Mouse (Mus musculus) adrenal gland (tissue): ENCODE measurements around the gene Ndufa8.

Experiments used
- intact Hi-C: fragments of 180-260 bp; cut with DNase I; formaldehyde crosslinking; loops from one replicate; pipeline ENCODE4 v1.15.1; 2025
- long read RNA-seq, 2 experiments: library from polyadenylated mRNA; unstranded; transcript quantifications; one replicate each; pipeline ENCODE4 v2.0.0; 2020; ENCODE audit warnings: borderline replicate concordance in 1 of 2; ENCODE audit not compliant: insufficient replicate concordance in 1 of 2

Gene Ndufa8
- long read RNA-seq, experiment 1, transcript Ndufa8-201 (4 exons, 861 nt), result major isoform, 92 of 93 reads
- long read RNA-seq, experiment 1, partial matches to known transcripts, result 1 of 93 reads
- long read RNA-seq, experiment 1, other reads (novel, unspliced or antisense), result 0 of 93 reads
- long read RNA-seq, experiment 2, transcript Ndufa8-201 (4 exons, 861 nt), result major isoform, 121 of 125 reads
- long read RNA-seq, experiment 2, partial matches to known transcripts, result 1 of 125 reads
- long read RNA-seq, experiment 2, other reads (novel, unspliced or antisense), result 3 of 125 reads

DNA sequence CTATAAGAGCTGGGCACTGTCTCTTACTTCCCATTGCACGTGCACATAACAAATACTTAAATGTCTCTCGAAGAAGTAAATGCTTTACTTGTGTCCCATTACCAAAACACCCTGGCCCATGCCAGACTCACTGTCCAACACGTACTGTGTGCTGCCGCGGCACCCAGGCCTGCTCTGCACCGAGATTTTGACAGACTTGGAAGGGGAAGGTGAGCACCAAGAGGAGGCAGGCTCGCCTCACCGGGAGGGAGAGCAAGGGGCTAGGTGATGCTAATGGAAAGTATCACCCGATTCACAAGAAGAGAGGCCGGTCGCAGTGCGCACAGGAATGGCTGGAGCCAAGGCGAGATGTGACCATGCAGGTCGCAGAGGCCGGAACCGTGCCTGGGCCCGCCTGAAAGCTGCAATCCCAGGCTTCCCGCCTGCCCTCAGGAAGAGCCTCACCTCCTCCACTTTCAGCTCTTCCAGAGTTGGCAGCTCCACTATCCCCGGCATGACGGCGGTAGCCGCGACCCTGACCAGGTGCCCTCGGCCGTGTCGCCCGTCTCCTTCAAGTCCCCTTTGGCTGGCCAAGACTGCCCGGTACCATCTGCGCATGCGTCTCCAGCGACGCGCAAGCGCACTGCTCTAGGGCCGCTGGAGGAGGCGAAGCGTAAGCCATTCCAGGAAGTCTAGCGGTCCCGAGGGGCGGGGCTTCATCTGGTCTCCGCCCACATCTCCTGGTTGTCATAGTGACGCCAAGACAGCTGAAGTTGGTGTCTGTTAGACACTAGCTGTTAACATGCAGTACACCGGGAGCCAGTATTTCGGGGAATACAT is at the start of gene Ndufa8, which contains the start of gene Morn5:
Gene Ndufa8, minus strand, starts transcription at position 659 of the 819 bp plus-strand sequence.
Gene Morn5, plus strand, starts transcription at position 711 of the 819 bp plus-strand sequence.
- intact Hi-C loops, result no loop called here

- intact Hi-C loops, result no loop called here
These were observed 48.8 kb upstream of the Ndufa8 start for GRCm38 (mm10) chr2:36098021-36098420.

DNA sequence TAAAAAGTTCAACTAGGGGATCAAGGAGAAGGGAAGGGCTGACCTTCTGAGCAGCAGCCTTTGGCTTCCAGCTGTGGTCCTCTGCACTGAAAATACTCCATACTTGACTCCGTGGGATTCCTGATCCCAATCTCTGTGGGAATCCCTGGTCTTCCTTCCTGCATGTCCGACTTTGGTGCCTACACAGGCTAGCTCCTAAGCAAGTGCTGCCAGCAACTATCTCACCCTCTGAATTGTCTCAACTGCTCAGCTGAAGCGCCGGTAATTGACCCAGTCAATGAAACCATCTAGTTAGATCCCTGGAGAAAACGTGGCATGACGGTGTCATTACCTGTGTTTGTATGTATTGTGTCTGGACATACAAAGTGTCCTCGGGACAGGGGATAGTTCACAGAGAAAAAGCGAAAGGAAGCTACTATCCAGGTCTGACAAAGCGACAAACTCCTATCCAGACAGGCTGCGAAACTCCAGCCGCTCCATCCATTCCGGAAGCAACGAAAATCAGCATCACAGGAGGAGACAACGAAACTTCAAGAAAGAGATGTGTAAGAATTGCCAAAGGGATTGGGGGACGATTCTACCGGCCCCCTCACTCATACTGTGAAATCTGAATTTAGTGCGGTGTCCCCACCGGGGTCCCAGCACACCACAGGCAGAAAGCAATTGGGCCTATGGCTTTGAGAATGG is 48.1 kb upstream of the Ndufa8 start:
- intact Hi-C loops, result no loop called here

DNA sequence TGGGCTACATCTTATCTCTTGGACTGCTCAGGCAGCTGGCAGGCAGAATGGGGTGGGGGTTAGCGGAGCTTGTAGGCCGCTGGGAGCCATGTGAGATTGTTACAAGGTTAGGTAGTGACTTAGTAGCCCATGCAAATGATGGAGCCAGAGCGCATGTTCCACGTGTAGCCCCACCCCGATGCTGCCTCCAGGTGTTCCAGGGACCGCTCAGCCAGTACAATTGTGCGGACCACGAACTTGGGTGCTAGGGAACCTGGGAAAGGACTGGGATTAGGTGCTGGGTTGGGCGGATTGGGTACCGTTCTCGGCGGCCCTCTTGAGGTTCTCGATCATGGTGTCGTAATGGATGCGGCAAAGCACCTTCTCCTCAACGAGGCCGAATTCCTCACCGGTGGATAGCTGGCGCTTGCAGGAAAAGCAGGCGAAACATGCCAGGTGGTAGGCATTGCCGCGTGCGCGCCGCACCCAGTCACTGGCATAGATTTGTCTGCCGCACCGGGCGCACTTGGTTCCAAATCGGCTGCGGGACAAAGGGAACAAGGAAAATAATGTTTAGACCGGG is 44.8 kb upstream of the Ndufa8 start:
- intact Hi-C loops, result no loop called here

GRCm38 (mm10) chr2:36093301-36093700 is 44.1 kb upstream of the Ndufa8 start:
- intact Hi-C loops, result no loop called here

DNA sequence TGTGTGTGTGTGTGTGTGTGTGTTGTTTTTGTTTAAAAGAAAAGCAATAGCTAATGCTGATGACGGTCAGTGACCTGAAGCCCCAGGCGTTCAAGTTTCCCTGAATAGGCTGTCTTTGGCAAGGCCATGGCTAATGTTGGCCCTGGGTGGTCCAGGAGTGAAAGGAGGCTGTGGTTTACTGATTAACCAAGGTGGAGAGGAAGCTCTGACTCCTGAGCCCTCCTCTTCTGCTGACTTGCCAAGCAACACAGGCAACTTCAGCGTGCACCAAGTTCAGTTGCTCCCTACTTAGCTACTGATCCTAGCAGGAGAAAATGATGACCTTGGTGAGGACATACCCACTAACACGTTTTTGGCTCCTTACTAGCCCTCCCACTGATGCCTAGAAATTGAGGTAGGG is 43.5 kb upstream of the Ndufa8 start:
- intact Hi-C loops, result no loop called here

GRCm38 (mm10) chr2:36090853-36091741 is 41.9 kb upstream of the Ndufa8 start:
- intact Hi-C loops, result no loop called here

- intact Hi-C loops, result no loop called here
These were observed 40.0 kb upstream of the Ndufa8 start for GRCm38 (mm10) chr2:36089190-36089589.

DNA sequence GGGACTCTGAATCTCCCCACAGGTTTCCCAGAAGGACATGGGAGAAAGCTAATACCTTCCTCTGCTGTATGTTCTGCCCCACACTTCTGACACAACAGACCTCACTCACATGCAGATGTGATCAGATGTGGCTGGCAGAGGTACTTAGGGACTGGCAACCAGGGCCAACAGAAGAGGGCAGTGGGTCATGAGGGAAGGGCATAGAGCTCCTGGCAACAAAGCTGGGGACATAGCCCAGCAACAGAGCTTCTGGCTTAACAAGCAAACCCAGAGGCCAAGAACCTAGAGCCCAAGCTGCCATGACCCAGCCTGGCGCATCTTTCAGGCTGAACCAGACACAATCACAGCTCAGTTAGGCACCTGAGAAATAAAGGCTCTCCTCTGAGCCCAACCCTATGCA is 35.8 kb upstream of the Ndufa8 start:
- intact Hi-C loops, result no loop called here

DNA sequence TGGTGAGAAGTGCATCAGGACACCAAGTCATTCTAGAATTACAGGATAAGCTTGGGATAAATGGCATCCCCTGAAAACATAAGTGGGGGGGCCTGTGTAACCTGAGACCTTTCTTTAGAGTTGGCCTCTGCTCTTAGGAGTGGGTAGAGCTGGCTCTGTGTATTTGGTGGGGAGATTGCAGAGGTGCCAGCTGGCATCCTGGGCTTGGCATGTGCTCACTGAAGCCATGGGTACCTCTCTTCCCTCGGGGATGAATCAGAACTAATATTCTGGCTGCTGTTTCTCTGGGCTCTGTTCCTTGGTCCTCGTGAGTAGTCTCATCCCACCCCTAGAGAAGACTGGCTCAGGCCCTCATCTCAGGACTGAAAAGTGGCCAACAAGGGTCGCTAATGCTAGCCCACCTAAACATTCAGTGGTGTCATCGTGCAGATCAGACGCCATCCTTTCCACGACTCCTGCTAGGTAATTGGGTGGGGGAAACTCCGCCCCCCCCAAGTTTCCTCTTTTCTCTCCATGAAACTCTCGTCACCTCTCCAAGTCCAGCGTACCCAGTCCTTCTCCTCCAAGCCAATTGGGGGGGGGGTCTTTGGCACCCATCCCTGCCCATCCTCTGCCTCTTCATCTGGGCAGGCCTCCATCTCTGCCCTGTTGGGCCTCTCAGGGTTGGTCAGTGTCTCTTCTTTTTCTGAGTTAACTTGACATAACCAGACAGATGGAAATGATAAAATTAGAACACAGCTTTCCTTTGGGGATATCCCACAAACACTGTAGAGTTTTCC is 33.8 kb upstream of the Ndufa8 start:
- intact Hi-C loops, result no loop called here

DNA sequence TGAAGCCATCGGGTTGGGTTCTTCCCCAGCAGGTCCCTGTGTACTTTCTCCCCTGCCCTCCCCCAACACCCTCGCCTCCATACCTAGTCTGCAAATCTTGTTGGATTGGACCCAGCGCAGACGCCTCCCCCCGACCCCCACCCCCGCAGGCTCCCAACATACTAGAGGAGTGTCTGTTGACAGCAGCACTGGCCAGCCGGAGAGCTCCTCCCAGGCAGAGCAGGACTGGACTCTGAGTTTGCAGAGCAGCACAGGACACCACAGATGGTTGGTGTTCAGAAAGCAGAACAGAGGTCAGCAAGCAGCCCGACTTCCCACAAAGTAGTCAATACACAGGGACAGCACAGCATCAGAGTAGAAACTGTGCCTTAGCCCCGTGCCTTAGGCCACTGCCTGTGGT is 32.2 kb upstream of the Ndufa8 start:
- intact Hi-C loops, result no loop called here

GRCm38 (mm10) chr2:36077160-36077761 is 28.1 kb upstream of the Ndufa8 start:
- intact Hi-C loops, result no loop called here

DNA sequence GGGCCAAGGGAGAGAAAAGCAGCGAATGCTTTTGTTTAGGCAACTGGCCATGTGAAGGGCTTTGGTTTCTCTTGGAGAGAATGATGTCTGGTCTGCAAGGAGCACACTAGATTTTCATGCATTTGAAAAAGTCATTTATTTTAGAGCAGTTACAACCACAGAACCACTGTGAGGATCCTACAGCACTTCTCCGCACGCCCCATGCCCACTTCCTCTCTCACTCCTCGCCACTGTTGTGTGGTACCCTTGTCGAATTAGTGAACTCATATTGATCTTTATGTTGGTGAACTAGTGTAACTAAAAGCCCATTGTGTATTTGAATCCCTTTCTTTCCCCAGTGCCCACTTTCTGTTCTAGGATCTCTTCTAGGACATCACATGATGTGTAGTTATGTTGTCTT is 26.0 kb upstream of the Ndufa8 start:
- intact Hi-C loops, result no loop called here

GRCm38 (mm10) chr2:36073781-36074180 is 24.6 kb upstream of the Ndufa8 start:
- intact Hi-C loops, result no loop called here

- intact Hi-C loops, result no loop called here
These were observed 22.6 kb upstream of the Ndufa8 start for GRCm38 (mm10) chr2:36071660-36072305.

- intact Hi-C loops, result no loop called here
These were observed 17.9 kb upstream of the Ndufa8 start for GRCm38 (mm10) chr2:36067132-36067531.

DNA sequence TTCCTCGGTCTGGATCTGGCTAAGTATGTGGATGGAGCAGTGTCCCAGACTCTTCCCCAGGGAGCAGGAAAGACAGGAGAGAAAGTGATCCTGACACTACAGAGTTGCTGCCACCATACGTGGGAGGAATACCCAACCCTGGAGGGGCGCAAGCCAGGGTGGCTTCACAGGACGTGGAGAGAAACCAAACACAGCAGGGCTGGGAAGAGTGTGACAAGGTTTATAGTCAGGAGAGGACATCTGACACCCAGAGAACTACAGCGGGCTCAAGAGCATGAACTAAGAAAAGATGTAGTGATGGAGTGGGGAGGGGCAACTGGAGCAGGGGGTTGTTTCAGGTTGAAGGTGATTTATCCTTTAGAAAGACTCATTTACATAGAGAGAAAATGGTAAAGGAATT is 12.2 kb upstream of the Ndufa8 start:
- intact Hi-C loops, result no loop called here

- intact Hi-C loops, result no loop called here
These were observed 7.0 kb upstream of the Ndufa8 start for GRCm38 (mm10) chr2:36056248-36056647.

DNA sequence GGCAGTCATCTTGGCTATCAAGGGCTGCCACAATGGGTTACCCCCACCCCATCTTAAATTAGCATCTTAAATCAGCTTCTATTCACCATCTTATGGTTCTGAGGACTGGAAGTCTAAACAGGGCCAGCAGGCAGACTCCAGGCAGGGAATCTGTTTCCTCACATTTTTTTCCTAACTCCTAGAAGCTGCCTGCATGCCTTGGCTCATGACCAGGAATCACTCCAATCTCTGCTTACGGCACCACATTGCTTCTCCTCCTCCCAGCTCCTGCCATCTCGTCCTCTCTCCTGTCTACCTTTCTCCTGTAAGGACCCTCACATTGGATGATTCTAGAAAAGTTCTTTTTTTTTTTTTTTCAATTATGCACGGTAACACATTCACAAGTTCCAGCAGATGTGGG is 4.0 kb upstream of the Ndufa8 start:
- intact Hi-C loops, result no loop called here
